Comparison of ENCODE assay signal across 8 mouse cellular contexts in genomic region chr15:96170986-96171769, GRCm38 (mm10).
DNase-seq lines count a peak whose midpoint lies in the region; ATAC-seq lines count a peak whose summit lies in the region.

No protein-coding gene starts in this region.

- H3K27ac ChIP-seq in heart, embryonic 11.5 days (ENCODE audit: low read depth, low read length): no peak overlapping the region
- H3K27ac ChIP-seq in forebrain, embryonic 16.5 days (ENCODE audit: low read length): no peak overlapping the region
- no peak overlapping the region for H3K27ac ChIP-seq in midbrain, embryonic 12.5 days (replicated peaks)

- WGBS in heart, embryonic 11.5 days (ENCODE audit: insufficient replicate concordance): 10% methylated on average over 22 of the region's 22 CpGs
- WGBS in forebrain, embryonic 16.5 days: 14% methylated on average over 22 of the region's 22 CpGs
- WGBS in midbrain, embryonic 12.5 days: 12% methylated on average over 22 of the region's 22 CpGs

- ATAC-seq in heart, embryonic 11.5 days (replicated peaks; ENCODE audit: insufficient number of reproducible peaks, low FRiP score, low TSS enrichment): no peak
- peak; percentile 40; the same call in 1 of the 2 replicates for ATAC-seq in forebrain, embryonic 16.5 days
- ATAC-seq in midbrain, embryonic 12.5 days (ENCODE audit: low FRiP score, low read depth): no peak

- H3K9me3 ChIP-seq in heart, embryonic 11.5 days (replicated peaks; ENCODE audit: control insufficient read depth, low read length): no peaks in the 10 kb centered on the region
- H3K9me3 ChIP-seq in forebrain, embryonic 16.5 days (ENCODE audit: control insufficient read depth, low read length): no peaks in the 10 kb centered on the region
- no peaks in the 10 kb centered on the region for H3K9me3 ChIP-seq in midbrain, embryonic 12.5 days

- H3K4me3 ChIP-seq in heart, embryonic 11.5 days (ENCODE audit: low read depth, low read length): peak overlapping the region; percentile 32
- peak overlapping the region; percentile 30 for H3K4me3 ChIP-seq in forebrain, embryonic 16.5 days (replicated peaks; ENCODE audit: low read length)
- H3K4me3 ChIP-seq in midbrain, embryonic 12.5 days: no peak overlapping the region

- no peak overlapping the region for H3K9ac ChIP-seq in heart, embryonic 11.5 days (ENCODE audit: low read depth, low read length)
- H3K9ac ChIP-seq in forebrain, embryonic 16.5 days (replicated peaks; ENCODE audit: low read depth, low read length): no peak overlapping the region
- H3K9ac ChIP-seq in midbrain, embryonic 12.5 days (replicated peaks): peak overlapping the region; percentile 12; the same call in 1 of the 2 replicates

- H3K4me1 ChIP-seq in heart, embryonic 11.5 days (ENCODE audit: control insufficient read depth, insufficient read depth, low read length): peaks cover 3% of the 10 kb centered on the region; the same call in 1 of the 2 replicates
- H3K4me1 ChIP-seq in forebrain, embryonic 16.5 days (replicated peaks; ENCODE audit: control insufficient read depth, insufficient read depth, low read length): peaks cover 10% of the 10 kb centered on the region
- H3K4me1 ChIP-seq in midbrain, embryonic 12.5 days: peaks cover 10% of the 10 kb centered on the region

- intact Hi-C loops in heart, postnatal 25 days (cut with DNase I): no loop called here

- H3K27me3 ChIP-seq in heart, embryonic 11.5 days (ENCODE audit: control insufficient read depth, insufficient read depth, low read length): 0 out of 2 replicates have a peak, but pooled peaks cover 3% of the 10 kb centered on the region
- no peaks in the 10 kb centered on the region for H3K27me3 ChIP-seq in forebrain, embryonic 16.5 days (replicated peaks; ENCODE audit: control insufficient read depth, insufficient read depth, low read length)
- peaks cover 23% of the 10 kb centered on the region for H3K27me3 ChIP-seq in midbrain, embryonic 12.5 days

- no peaks in the 10 kb centered on the region for H3K36me3 ChIP-seq in heart, embryonic 11.5 days (ENCODE audit: control insufficient read depth, insufficient read depth, low read length)
- H3K36me3 ChIP-seq in forebrain, embryonic 16.5 days (ENCODE audit: control insufficient read depth, insufficient read depth): no peaks in the 10 kb centered on the region
- no peaks in the 10 kb centered on the region for H3K36me3 ChIP-seq in midbrain, embryonic 12.5 days

- DNase-seq in heart, postnatal 25 days (ENCODE audit: low spot score): no peak
- DNase-seq in cerebellum, adult 11 months: peak; percentile 32
- peak; percentile 6 to 24 for DNase-seq in left cerebral cortex, adult 8-10 months (ENCODE audit: low spot score in 2 of 2)
- no peak for DNase-seq in spleen, postnatal 36 days (ENCODE audit: low spot score in 2 of 2)
- no peak for DNase-seq in adrenal gland, adult 8-10 months

- peak overlapping the region; percentile 60 for H3K4me2 ChIP-seq in heart, embryonic 11.5 days
- peak overlapping the region; percentile 45 for H3K4me2 ChIP-seq in forebrain, embryonic 16.5 days (ENCODE audit: low read length)
- H3K4me2 ChIP-seq in midbrain, embryonic 12.5 days (replicated peaks): peak overlapping the region; percentile 38

Comparison
In these comparisons a context has a peak if more than half of its experiments do, and no peak if none do; other contexts are left out.
1. DNase-seq: peak in cerebellum, adult 11 months (single experiment) and left cerebral cortex, adult 8-10 months (2 of 2); none in heart, postnatal 25 days (single experiment), spleen, postnatal 36 days (0 of 2) and adrenal gland, adult 8-10 months (single experiment).
2. Peak in every context shown above with its lines, with median percentiles within 50 percentile points of each other: H3K4me2 ChIP-seq.